Mouse (Mus musculus) gastrocnemius, adult 8-10 months (tissue): Measurements from ENCODE around the gene Mad2l1. TPM values are rescaled to one million over a fixed set of nuclear protein-coding genes. Genes with fewer than 3 reads are reported as not detected.

Source experiments
- DNase-seq, 2 experiments: peaks; one replicate each; pipeline ENCODE4 v3.0.0; 2022; ENCODE audit warnings: low spot score in 2 of 2
- total RNA-seq, 4 experiments: library from RNA; stranded (reverse); gene quantifications; 2 replicates each; pipeline ENCODE4 v1.2.4; 2022

Gene Mad2l1
- total RNA-seq: 1 to 10 TPM in 3 of 4 experiments, under 1 TPM in 1; 0.65 to 1.8 (median 1.4) TPM

GRCm38 (mm10) chr6:66535028-66535862, at the start of gene Mad2l1:
Gene Mad2l1, plus strand, starts transcription at chr6:66535390.
- DNase-seq: peak; percentile 93 to 96

- DNase-seq: no peak
These were observed 41.5 kb upstream of the Mad2l1 start for GRCm38 (mm10) chr6:66493685-66494084.

GRCm38 (mm10) chr6:66516368-66516767, 18.8 kb upstream of the Mad2l1 start:
- DNase-seq: no peak

GRCm38 (mm10) chr6:66528386-66528785, 6.8 kb upstream of the Mad2l1 start:
- DNase-seq: no peak

GRCm38 (mm10) chr6:66533241-66533640, 1.9 kb upstream of the Mad2l1 start:
- DNase-seq: no peak

GRCm38 (mm10) chr6:66534366-66534941, 736 bp upstream of the Mad2l1 start:
- DNase-seq: no peak

- no peak for DNase-seq
These were observed 776 bp downstream of the Mad2l1 start for GRCm38 (mm10) chr6:66535966-66536365.

GRCm38 (mm10) chr6:66559996-66560395, 24.8 kb downstream of the Mad2l1 start, which contains the start of gene Vmn1r32:
Gene Vmn1r32, minus strand, starts transcription at chr6:66560096.
- DNase-seq: no peak

GRCm38 (mm10) chr6:66595804-66596203, 60.6 kb downstream of the Mad2l1 start:
- no peak for DNase-seq

Other genes with a start within 250 kb of the Mad2l1 start
- not detected for gene Vmn1r32, start 24.7 kb downstream of the Mad2l1 start, total RNA-seq
- not detected for gene Vmn1r33, start 82.9 kb downstream of the Mad2l1 start, total RNA-seq
- not detected for gene Vmn1r34, start 108.5 kb downstream of the Mad2l1 start, total RNA-seq
- not detected for gene Vmn1r35, start 150.5 kb downstream of the Mad2l1 start, total RNA-seq
- gene Vmn1r36, start 183.8 kb downstream of the Mad2l1 start, total RNA-seq: not detected
- not detected for gene Vmn1r37, start 194.0 kb downstream of the Mad2l1 start, total RNA-seq
- gene Vmn1r38, start 247.2 kb downstream of the Mad2l1 start, total RNA-seq: not detected